Mouse (Mus musculus) limb, embryonic 15.5 days (tissue): ENCODE results near the gene Il22ra2. TPM values are rescaled to one million over a fixed set of nuclear protein-coding genes. Genes with fewer than 3 reads are reported as not detected.

Experiments
- ATAC-seq: fragments of 200-750 bp; cut with Nextera tagmentation; 2 replicates; pipeline ENCODE4 v1.8.0; 2017; ENCODE audit warnings: low read depth, moderate TSS enrichment; ENCODE audit not compliant: insufficient number of reproducible peaks, low FRiP score, low TSS enrichment
- H3K27ac ChIP-seq: fragments of 300-500 bp; sonication (generic); 2 replicates; pipeline ENCODE4 v1.5.1; 2015; ENCODE audit warnings: moderate library complexity, mild to moderate bottlenecking, inconsistent platforms
- H3K27me3 ChIP-seq: fragments of 300-500 bp; sonication (generic); 2 replicates; pipeline ENCODE4 v1.6.1; 2015; ENCODE audit warnings: inconsistent platforms
- H3K36me3 ChIP-seq: fragments of 300-500 bp; sonication (generic); 2 replicates; pipeline ENCODE4 v1.6.1; 2015; ENCODE audit warnings: inconsistent platforms
- H3K4me1 ChIP-seq: fragments of 300-500 bp; sonication (generic); 2 replicates; pipeline ENCODE4 v1.6.1; 2015; ENCODE audit warnings: inconsistent platforms
- H3K4me2 ChIP-seq: fragments of 300-500 bp; sonication (generic); 2 replicates; pipeline ENCODE4 v1.6.1; 2015; ENCODE audit warnings: mild to moderate bottlenecking, inconsistent platforms
- H3K4me3 ChIP-seq: fragments of 300-500 bp; sonication (generic); 2 replicates; pipeline ENCODE4 v1.5.1; 2015; ENCODE audit warnings: mild to moderate bottlenecking, inconsistent platforms
- H3K9ac ChIP-seq: fragments of 300-500 bp; sonication (generic); 2 replicates; pipeline ENCODE4 v1.6.1; 2015; ENCODE audit warnings: inconsistent platforms
- H3K9me3 ChIP-seq: fragments of 300-500 bp; sonication (generic); 2 replicates; pipeline ENCODE4 v1.6.1; 2016; ENCODE audit warnings: inconsistent platforms
- WGBS: fragments of 180-500 bp; shearing (Covaris S2); methylation state at CpG from one replicate; pipeline ENCODE4 v1.1.7; 2015; 5-methylcytosine and 5-hydroxymethylcytosine counted together
- polyA plus RNA-seq: library from polyadenylated mRNA; unstranded; fragments of >200 nt; fragmentation: Nextera tagmentation; extraction: Ambion mirVana; gene quantifications from 2 replicates; pipeline ENCODE4 v1.2.1, GENCODE M21; 2015

Gene Il22ra2
- polyA plus RNA-seq, 1 experiment from 2014 or later = 0.37 TPM

- ATAC-seq = no peak
- Histone ChIP-seq H3K4me2 (no peak overlapping the region), H3K9me3 (no peaks in the 10 kb centered on the region), H3K4me1 (no peaks in the 10 kb centered on the region), H3K36me3 (no peaks in the 10 kb centered on the region), H3K27me3 (no peaks in the 10 kb centered on the region), H3K27ac (no peak overlapping the region), H3K4me3 (no peak overlapping the region), H3K9ac (no peak overlapping the region)
These were observed 50.2 kb downstream of the Il22ra2 start for GRCm38 (mm10) chr10:19672015-19672414.

GRCm38 (mm10) chr10:19673146-19673545 lies 51.3 kb downstream of the Il22ra2 start:
- ATAC-seq = no peak
- Histone ChIP-seq H3K4me2 (no peak overlapping the region), H3K27me3 (no peaks in the 10 kb centered on the region), H3K4me1 (no peaks in the 10 kb centered on the region), H3K9ac (no peak overlapping the region), H3K9me3 (no peaks in the 10 kb centered on the region), H3K27ac (no peak overlapping the region), H3K4me3 (no peak overlapping the region), H3K36me3 (no peaks in the 10 kb centered on the region)
- 94% methylated on average over 1 of the region's 1 CpGs for WGBS

Other genes with a start within 250 kb of the Il22ra2 start
- gene Ifngr1, start 30.0 kb upstream of the Il22ra2 start, polyA plus RNA-seq = 54.3 and 55.2 TPM in 2 replicates
- gene Il20ra, start 90.6 kb downstream of the Il22ra2 start, polyA plus RNA-seq = 0.92 and 1.2 TPM in 2 replicates
- 1.4 and 1.7 TPM in 2 replicates for gene Slc35d3, start 229.5 kb downstream of the Il22ra2 start, polyA plus RNA-seq